22 mouse cellular contexts compared by ENCODE assay signal in genomic region chr12:79803670-79804069, GRCm38 (mm10).
"Had no signal": no experiment of that assay in that cellular context is flagged by ENCODE, and none has a peak within 500 bp of the region (broad histone marks: within the 10 kb centered on the region; RNA-seq: fewer than 3 reads in every experiment).

No protein-coding gene starts in this region.

- H3K36me3 ChIP-seq: limb, embryonic 10.5 days; limb, embryonic 13.5 days; liver, embryonic 12.5 days; liver, embryonic 15.5 days; lung, embryonic 15.5 days; neural tube, embryonic 12.5 days; neural tube, embryonic 15.5 days had no signal

- H3K27ac ChIP-seq: layer of hippocampus, adult 2 months; limb, embryonic 13.5 days; liver, embryonic 12.5 days; liver, embryonic 15.5 days; neural tube, embryonic 15.5 days had no signal

- H3K4me3 ChIP-seq: layer of hippocampus, adult 2 months; limb, embryonic 10.5 days; limb, embryonic 13.5 days; liver, embryonic 12.5 days; liver, embryonic 15.5 days; lung, embryonic 15.5 days; megakaryocyte, embryonic 14.5 days; neural tube, embryonic 12.5 days; neural tube, embryonic 15.5 days had no signal

- ATAC-seq: liver, embryonic 12.5 days had no signal

- H3K9ac ChIP-seq: limb, embryonic 13.5 days; liver, embryonic 12.5 days; liver, embryonic 15.5 days; lung, embryonic 15.5 days; neural tube, embryonic 12.5 days; neural tube, embryonic 15.5 days had no signal

- H3K9me3 ChIP-seq: limb, embryonic 10.5 days; limb, embryonic 13.5 days; liver, embryonic 12.5 days; liver, embryonic 15.5 days; lung, embryonic 15.5 days; megakaryocyte, embryonic 14.5 days; neural tube, embryonic 12.5 days; neural tube, embryonic 15.5 days had no signal

- H3K4me2 ChIP-seq: limb, embryonic 13.5 days; liver, embryonic 12.5 days; liver, embryonic 15.5 days; lung, embryonic 15.5 days; midbrain, embryonic 11.5 days; neural tube, embryonic 12.5 days; neural tube, embryonic 15.5 days had no signal

- DNase-seq: kidney, postnatal 25 days; layer of hippocampus, adult 9-11 months; liver; lung, adult 18-20 months; lung, postnatal 10 days; lung, postnatal 36 days; midbrain, embryonic 14.5 days; right cerebral cortex, adult 18-20 months; right cerebral cortex, postnatal 25 days; spleen, adult 18-20 months; thymus, adult 18-20 months; thymus, postnatal 36 days had no signal

- H3K27me3 ChIP-seq: limb, embryonic 13.5 days; liver, embryonic 12.5 days; liver, embryonic 15.5 days; lung, embryonic 15.5 days; megakaryocyte, embryonic 14.5 days; neural tube, embryonic 12.5 days; neural tube, embryonic 15.5 days had no signal
